Mouse (Mus musculus): ENCODE measurements around the gene Fbxl2.

- TF ChIP-seq EP300 (IDR thresholded peaks at IDR 0.05; ENCODE audit: low read depth), result no peak
- no peak for TF ChIP-seq CTCF (IDR thresholded peaks at IDR 0.05; ENCODE audit: low read depth)
Measured at GRCm38 (mm10) chr9:114050106-114050505, 4.1 kb upstream of the Fbxl2 start.

All from heart, postnatal 0 days (tissue).